Mouse (Mus musculus) heart, postnatal 14 days (tissue): Measurements from ENCODE around the gene Spint4. TPM values are rescaled to one million over a fixed set of nuclear protein-coding genes. Genes with fewer than 3 reads are reported as not detected.

Experiments used
- DNase-seq, 2 experiments: peaks; one replicate each; pipeline ENCODE4 v3.0.0; 2021 to 2022
- intact Hi-C: fragments of 180-260 bp; cut with DNase I; formaldehyde crosslinking; loops from one replicate; pipeline ENCODE4 v1.15.1; 2025
- total RNA-seq, 2 experiments: library from RNA; stranded (reverse); gene quantifications; 2 replicates each; pipeline ENCODE4 v1.2.3; 2021

Gene Spint4
- total RNA-seq, 2 experiments from 2014 or later = not detected

- DNase-seq = peak; percentile 67 to 79
- intact Hi-C loops = loop anchor here (1.0 kb wide), 2 partner anchors 47 to 134 kb away; no protein-coding TSS in a partner anchor
These were observed 27.8 kb downstream of the Spint4 start for GRCm38 (mm10) chr2:164725895-164726619.

GRCm38 (mm10) chr2:164731719-164732118 lies 33.4 kb downstream of the Spint4 start:
- intact Hi-C loops = no loop called here

GRCm38 (mm10) chr2:164733259-164733658 lies 35.0 kb downstream of the Spint4 start:
- intact Hi-C loops = no loop called here

More at GRCm38 (mm10) chr2:164731719-164732118, 33.4 kb downstream of the Spint4 start:
- DNase-seq = no peak

GRCm38 (mm10) chr2:164734839-164735238 lies 36.5 kb downstream of the Spint4 start:
- intact Hi-C loops = no loop called here
- DNase-seq = no peak

More at GRCm38 (mm10) chr2:164733259-164733658, 35.0 kb downstream of the Spint4 start:
- no peak for DNase-seq

GRCm38 (mm10) chr2:164735446-164735845 lies 37.1 kb downstream of the Spint4 start:
- intact Hi-C loops = no loop called here
- DNase-seq = no peak

GRCm38 (mm10) chr2:164737377-164738090 lies 39.2 kb downstream of the Spint4 start:
- no peak for DNase-seq
- intact Hi-C loops = no loop called here

- no peak for DNase-seq
These were observed 41.6 kb downstream of the Spint4 start for GRCm38 (mm10) chr2:164739876-164740275.

GRCm38 (mm10) chr2:164744987-164745386 lies 46.7 kb downstream of the Spint4 start:
- DNase-seq = no peak
- intact Hi-C loops = loop anchor here (5.0 kb wide), 1 partner anchor 42 kb away; the partner anchor contains the start of gene Snx21

More at GRCm38 (mm10) chr2:164739876-164740275, 41.6 kb downstream of the Spint4 start:
- intact Hi-C loops = no loop called here

- peak; percentile 96 to 97 for DNase-seq
- intact Hi-C loops = loop anchor here (5.0 kb wide), 1 partner anchor 41 kb away; the partner anchor contains the start of gene Snx21
These were observed 47.7 kb downstream of the Spint4 start, which contains the start of the genes Wfdc3 and Dnttip1 for GRCm38 (mm10) chr2:164745843-164746479. TSS of gene Wfdc3 (minus strand) at chr2:164745931. TSS of gene Dnttip1 (plus strand) at chr2:164745983.

GRCm38 (mm10) chr2:164746693-164747092 lies 48.4 kb downstream of the Spint4 start:
- DNase-seq = no peak
- intact Hi-C loops = loop anchor here (5.0 kb wide), 1 partner anchor 41 kb away; the partner anchor contains the start of gene Snx21

GRCm38 (mm10) chr2:164748191-164748590 lies 49.9 kb downstream of the Spint4 start:
- no peak for DNase-seq
- intact Hi-C loops = loop anchor here (5.0 kb wide), 1 partner anchor 39 kb away; the partner anchor contains the start of gene Snx21

- intact Hi-C loops = loop anchor here (5.0 kb wide), 1 partner anchor 38 kb away; the partner anchor contains the start of gene Snx21
- DNase-seq = no peak
These were observed 50.7 kb downstream of the Spint4 start for GRCm38 (mm10) chr2:164748991-164749390.

Other genes with a start within 250 kb of the Spint4 start
- gene Sys1, start 241.5 kb upstream of the Spint4 start, total RNA-seq = 10 to 100 TPM; 21.2 to 21.9 TPM
- gene Gm20458, start 237.5 kb upstream of the Spint4 start, total RNA-seq = 1 to 10 TPM; 3.0 to 5.3 TPM
- not detected for gene Trp53tg5, start 224.8 kb upstream of the Spint4 start, total RNA-seq
- gene Dbndd2, start 212.4 kb upstream of the Spint4 start, total RNA-seq = 10 to 100 TPM; 17.9 to 19.0 TPM
- gene Pigt, start 201.0 kb upstream of the Spint4 start, total RNA-seq = 10 to 100 TPM; 43.1 to 45.9 TPM
- 10 to 100 TPM in 1 of 2 experiments, not detected in 1; 14.8 TPM for gene Wfdc2, start 136.1 kb upstream of the Spint4 start, total RNA-seq
- not detected for gene Spint3, start 125.0 kb upstream of the Spint4 start, total RNA-seq
- gene Wfdc6a, start 113.1 kb upstream of the Spint4 start, total RNA-seq = under 1 TPM; 0.29 to 0.48 TPM
- not detected for gene Eppin, start 104.9 kb upstream of the Spint4 start, total RNA-seq
- gene Wfdc6b, start 85.0 kb upstream of the Spint4 start, total RNA-seq = not detected
- gene Wfdc8, start 84.9 kb upstream of the Spint4 start, total RNA-seq = not detected
- gene Wfdc16, start 59.7 kb upstream of the Spint4 start, total RNA-seq = not detected
- gene Wfdc10, start 42.5 kb upstream of the Spint4 start, total RNA-seq = not detected
- gene Wfdc9, start 41.9 kb upstream of the Spint4 start, total RNA-seq = not detected
- gene Wfdc11, start 24.4 kb upstream of the Spint4 start, total RNA-seq = not detected
- gene Wfdc13, start 13.4 kb upstream of the Spint4 start, total RNA-seq = not detected
- gene Spint5, start 16.8 kb downstream of the Spint4 start, total RNA-seq = not detected
- under 1 TPM; 0.22 to 0.33 TPM for gene Wfdc3, start 47.4 kb downstream of the Spint4 start, total RNA-seq
- gene Dnttip1, start 47.5 kb downstream of the Spint4 start, total RNA-seq = 10 to 100 TPM; 29.4 to 30.2 TPM
- gene Ube2c, start 71.4 kb downstream of the Spint4 start, total RNA-seq = 10 to 100 TPM; 10.8 to 19.5 TPM
- not detected for gene Tnnc2, start 81.5 kb downstream of the Spint4 start, total RNA-seq
- 10 to 100 TPM; 20.8 to 23.0 TPM for gene Snx21, start 87.3 kb downstream of the Spint4 start, total RNA-seq
- gene Acot8, start 106.4 kb downstream of the Spint4 start, total RNA-seq = 10 to 100 TPM; 11.2 to 11.3 TPM
- gene Zswim3, start 106.6 kb downstream of the Spint4 start, total RNA-seq = 1 to 10 TPM; 2.4 to 2.6 TPM
- gene Zswim1, start 124.2 kb downstream of the Spint4 start, total RNA-seq = 1 to 10 TPM; 3.7 to 5.0 TPM
- 1 to 10 TPM in 1 of 2 experiments, under 1 TPM in 1; 0.86 to 1.0 TPM for gene Spata25, start 130.0 kb downstream of the Spint4 start, total RNA-seq
- 100 to 1,000 TPM in 1 of 2 experiments, 10 to 100 TPM in 1; 97.7 to 103 TPM for gene Ctsa, start 134.4 kb downstream of the Spint4 start, total RNA-seq
- gene Neurl2, start 135.0 kb downstream of the Spint4 start, total RNA-seq = 10 to 100 TPM; 34.6 to 34.7 TPM
- 10 to 100 TPM; 43.7 to 58.5 TPM for gene Pltp, start 159.2 kb downstream of the Spint4 start, total RNA-seq
- 10 to 100 TPM; 33.0 to 33.6 TPM for gene Pcif1, start 180.8 kb downstream of the Spint4 start, total RNA-seq
- 10 to 100 TPM; 10.7 to 10.8 TPM for gene Zfp335, start 213.3 kb downstream of the Spint4 start, total RNA-seq
- gene Mmp9, start 242.3 kb downstream of the Spint4 start, total RNA-seq = under 1 TPM; 0.43 to 0.63 TPM